Mouse (Mus musculus): Measurements from ENCODE around the gene Ms4a10.

DNA sequence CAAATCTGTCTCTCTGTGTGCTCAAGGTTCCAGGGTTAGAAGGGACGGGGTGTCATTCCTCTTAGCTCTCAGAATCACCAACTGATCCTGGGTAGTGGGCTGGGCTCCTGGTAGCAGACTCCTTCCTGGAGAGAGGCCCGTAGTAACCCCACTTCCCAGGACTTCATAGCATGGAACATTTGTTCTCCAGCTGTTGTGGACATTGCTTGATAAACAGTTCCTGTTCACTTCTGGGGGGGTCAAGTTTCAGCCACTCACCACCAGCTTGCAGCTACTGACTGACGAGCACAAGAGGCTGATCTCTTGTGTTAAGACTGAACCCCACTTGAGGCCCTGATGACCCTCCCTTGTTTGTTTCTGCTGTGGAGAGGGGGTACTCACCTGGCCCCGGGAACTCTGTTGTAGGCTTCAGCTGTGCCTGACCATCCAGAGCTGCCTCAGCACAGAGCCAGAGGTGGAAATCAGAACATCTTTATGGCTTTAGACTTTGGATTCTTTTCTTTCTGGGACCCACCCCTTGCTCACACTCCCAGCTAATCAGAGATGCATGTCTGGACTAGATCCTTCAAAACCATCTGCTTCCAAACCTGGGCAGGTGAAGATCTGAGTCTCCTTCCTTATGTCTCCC, at the start of gene Ms4a10:
- no peak for TF ChIP-seq CTCF (IDR thresholded peaks at IDR 0.05; ENCODE audit: low read depth)
- no peak for TF ChIP-seq EP300 (IDR thresholded peaks at IDR 0.05; ENCODE audit: low read depth)
